Mouse (Mus musculus) hindbrain, embryonic 10.5 days (tissue): ENCODE data around the gene Thyn1. TPM values are rescaled to one million over a fixed set of nuclear protein-coding genes. Genes with fewer than 3 reads are reported as not detected.

ENCODE experiments used
- DNase-seq: peaks from one replicate; pipeline ENCODE4 v3.0.0-alpha.2; 2017; ENCODE audit warnings: low spot score
- H3K27ac ChIP-seq: fragments of 300-500 bp; sonication (generic); 2 replicates; pipeline ENCODE4 v1.5.1; 2016; ENCODE audit warnings: mild to moderate bottlenecking, moderate library complexity
- H3K27me3 ChIP-seq: fragments of 300-500 bp; sonication (generic); 2 replicates; pipeline ENCODE4 v1.6.1; 2016; ENCODE audit warnings: mild to moderate bottlenecking; ENCODE audit not compliant: poor library complexity, insufficient read depth, severe bottlenecking
- H3K36me3 ChIP-seq: fragments of 300-500 bp; sonication (generic); 2 replicates; pipeline ENCODE4 v1.6.1; 2016; ENCODE audit warnings: mild to moderate bottlenecking, moderate library complexity
- H3K4me1 ChIP-seq: fragments of 300-500 bp; sonication (generic); replicated peaks from 2 replicates; pipeline ENCODE4 v1.6.1; 2016; ENCODE audit warnings: mild to moderate bottlenecking
- H3K4me3 ChIP-seq: fragments of 300-500 bp; sonication (generic); 2 replicates; pipeline ENCODE4 v1.5.1; 2016; ENCODE audit warnings: mild to moderate bottlenecking, moderate library complexity
- H3K9me3 ChIP-seq: fragments of 300-500 bp; sonication (generic); 2 replicates; pipeline ENCODE4 v1.6.1; 2016; ENCODE audit warnings: mild to moderate bottlenecking, moderate library complexity
- WGBS: fragments of 180-500 bp; shearing (Covaris S2); methylation state at CpG from one replicate; pipeline ENCODE4 v1.1.7; 2016; 5-methylcytosine and 5-hydroxymethylcytosine counted together
- polyA plus RNA-seq: library from polyadenylated mRNA; unstranded; fragments of >200 nt; fragmentation: Nextera tagmentation; extraction: Ambion mirVana; gene quantifications from 2 replicates; pipeline ENCODE4 v1.2.1, GENCODE M21; 2016

The Thyn1 gene
- 167 and 171 TPM in 2 replicates for polyA plus RNA-seq

DNA sequence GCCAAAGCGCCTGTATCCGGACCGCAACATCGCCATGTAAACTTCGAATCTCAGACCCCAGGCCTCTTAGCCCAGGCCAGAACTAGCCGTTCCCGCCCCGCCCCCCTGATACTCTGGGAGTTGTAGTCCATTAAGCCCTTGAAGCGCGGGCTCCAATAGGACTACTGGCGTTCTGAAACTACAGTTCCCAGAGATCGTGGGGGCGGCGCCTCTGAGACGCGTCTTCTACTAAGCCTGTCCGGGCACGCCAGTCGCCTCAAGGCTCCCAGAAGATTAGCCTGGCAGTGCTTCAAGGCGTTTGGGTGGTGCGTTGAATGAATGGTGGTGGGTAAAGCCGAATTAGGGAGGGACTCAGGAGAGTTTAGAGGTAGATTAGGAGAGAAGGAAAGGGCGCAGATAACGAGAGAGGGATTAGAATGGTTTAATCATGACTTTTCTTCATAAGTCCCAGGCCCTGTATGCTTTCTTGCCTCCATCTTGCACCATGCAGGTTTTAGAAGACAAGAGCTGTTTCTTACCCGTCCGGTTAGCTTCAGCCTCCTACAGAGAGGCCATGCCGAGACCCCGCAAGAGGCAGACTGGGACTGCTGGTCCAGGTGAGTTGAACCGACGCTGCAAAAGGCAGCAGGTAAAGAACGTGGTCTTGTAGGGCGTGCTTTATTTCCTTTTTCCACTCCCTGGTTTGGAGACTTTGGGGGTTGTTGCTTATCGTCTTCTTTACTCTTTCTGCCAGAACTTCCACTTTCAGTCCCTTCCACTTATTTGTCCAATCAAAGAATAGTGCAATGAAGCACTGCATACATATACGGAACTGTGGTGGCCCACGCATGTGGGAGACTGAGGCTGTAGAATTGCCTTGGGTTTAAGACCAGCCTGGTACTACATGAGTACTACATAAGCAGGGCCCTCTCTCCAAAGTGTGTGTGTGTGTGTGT lies at the start of gene Thyn1, which contains the start of gene Acad8:
Gene Thyn1 (plus strand): TSS at position 250 of the 935 bp plus-strand sequence.
Gene Acad8 (minus strand): TSS at position 106 of the 935 bp plus-strand sequence.
- H3K27ac ChIP-seq: peak within 1 kb of the TSS; percentile 92
- 2% methylated on average over 35 of the region's 35 CpGs for WGBS
- peaks cover 27% of the 10 kb centered on the region for H3K36me3 ChIP-seq
- H3K4me3 ChIP-seq: peak within 1 kb of the TSS; percentile 76
- peaks cover 27% of the 10 kb centered on the region for H3K4me1 ChIP-seq
- no peaks in the 10 kb centered on the region for H3K27me3 ChIP-seq
- no peaks in the 10 kb centered on the region for H3K9me3 ChIP-seq
- peak; percentile 97 for DNase-seq

DNA sequence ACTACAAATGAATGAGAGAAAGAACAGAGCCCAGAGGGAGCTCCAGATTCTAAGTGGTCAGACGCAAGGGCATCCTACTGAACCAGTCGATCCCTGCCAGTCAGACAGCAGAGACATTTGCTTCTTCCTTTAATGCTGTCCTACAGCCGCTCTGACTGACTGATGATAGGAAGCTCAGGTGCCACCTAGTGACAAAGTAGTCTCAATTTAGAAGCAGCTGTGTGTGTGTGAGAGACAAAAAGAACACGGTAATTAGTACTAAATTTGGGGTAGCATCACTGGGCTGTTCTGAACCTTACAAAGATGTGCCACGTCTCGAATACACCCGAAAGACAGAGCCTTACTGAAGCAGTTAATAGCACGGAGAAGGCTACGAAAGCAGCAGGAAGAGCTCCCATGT lies 21.8 kb upstream of the Thyn1 start:
- Histone ChIP-seq H3K27me3 (no peaks in the 10 kb centered on the region), H3K4me1 (no peaks in the 10 kb centered on the region), H3K36me3 (peaks cover 75% of the 10 kb centered on the region), H3K4me3 (no peak overlapping the region), H3K27ac (no peak overlapping the region), H3K9me3 (no peaks in the 10 kb centered on the region)
- no peak for DNase-seq
- 89% methylated on average over 9 of the region's 9 CpGs for WGBS

DNA sequence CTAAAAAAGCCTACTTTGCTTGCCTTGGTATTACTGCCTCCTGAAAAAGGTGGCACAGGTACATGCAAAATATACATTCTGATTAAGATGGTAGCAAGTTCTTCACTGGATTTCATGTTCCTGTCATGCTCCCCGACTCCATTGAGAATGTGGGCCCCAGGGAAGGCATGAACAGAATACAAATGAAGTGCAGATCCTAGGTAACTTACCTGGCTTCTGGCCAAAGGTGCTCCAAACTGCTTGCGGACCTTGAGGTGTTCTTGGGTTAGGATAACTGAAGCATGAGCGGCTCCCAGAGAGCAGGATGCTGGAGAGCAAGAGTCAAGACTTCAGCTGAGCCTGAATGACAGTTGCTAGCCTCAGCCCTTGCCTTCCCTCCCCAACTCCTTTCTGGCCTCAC lies 20.7 kb upstream of the Thyn1 start:
- WGBS: 91% methylated on average over 3 of the region's 3 CpGs
- no peaks in the 10 kb centered on the region for H3K4me1 ChIP-seq
- no peaks in the 10 kb centered on the region for H3K27me3 ChIP-seq
- H3K4me3 ChIP-seq: no peak overlapping the region
- H3K36me3 ChIP-seq: peaks cover 72% of the 10 kb centered on the region
- no peak for DNase-seq
- H3K9me3 ChIP-seq: no peaks in the 10 kb centered on the region
- H3K27ac ChIP-seq: no peak overlapping the region

DNA sequence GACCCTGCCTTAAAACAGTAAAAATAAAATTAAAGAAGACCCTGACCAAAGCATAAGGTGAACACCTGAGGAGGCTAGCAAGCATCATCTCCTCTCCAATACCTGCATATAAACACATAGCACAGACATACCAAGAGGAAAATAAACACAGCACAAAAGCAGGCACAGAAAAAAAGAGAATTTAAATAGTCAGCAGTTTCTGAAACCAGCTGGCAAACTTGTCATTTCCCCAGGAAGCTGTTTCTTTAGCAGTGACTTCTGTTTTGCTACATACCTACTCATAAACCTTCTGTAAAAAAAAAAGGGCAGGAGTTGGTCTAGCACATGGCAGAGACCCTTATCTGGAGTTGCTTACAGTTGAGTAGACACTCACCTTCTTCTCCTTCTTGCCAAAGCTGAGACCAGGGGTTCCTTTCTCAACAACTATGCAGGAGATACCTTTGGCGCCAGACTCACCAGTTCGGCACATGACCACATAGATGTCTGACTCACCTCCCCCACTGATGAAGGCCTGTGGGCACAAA lies 14.4 kb upstream of the Thyn1 start:
- Histone ChIP-seq H3K4me1 (no peaks in the 10 kb centered on the region), H3K4me3 (no peak overlapping the region), H3K9me3 (no peaks in the 10 kb centered on the region), H3K27ac (no peak overlapping the region), H3K36me3 (peaks cover 71% of the 10 kb centered on the region), H3K27me3 (no peaks in the 10 kb centered on the region)
- 90% methylated on average over 2 of the region's 2 CpGs for WGBS
- no peak for DNase-seq

DNA sequence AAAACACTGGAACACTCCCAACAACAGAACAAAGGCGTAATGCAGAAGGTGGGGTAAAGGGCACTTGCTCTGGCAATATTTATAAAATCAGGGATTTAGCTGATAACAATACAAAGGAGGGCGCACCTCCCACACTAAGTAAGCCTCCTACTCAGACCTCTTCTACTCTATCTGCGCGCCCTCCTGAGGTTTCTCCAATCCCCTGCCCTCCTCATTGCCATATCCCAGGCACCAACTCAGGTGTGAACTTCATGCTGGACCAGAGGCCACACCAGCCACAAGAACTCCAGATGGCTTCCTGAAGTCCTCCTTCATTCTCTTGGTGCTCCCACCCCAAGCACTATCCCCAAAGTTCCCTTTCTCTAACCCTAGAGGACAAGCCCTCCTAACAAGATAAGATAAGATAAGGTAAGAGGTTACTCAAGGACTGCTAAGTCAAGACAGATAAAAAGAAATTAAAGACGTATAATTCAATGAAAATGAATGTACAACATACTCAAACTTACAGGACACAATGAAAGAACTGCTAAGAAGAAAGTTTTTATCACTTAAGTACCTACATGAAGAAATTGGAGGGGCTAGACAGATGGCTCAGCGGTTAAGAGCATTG lies 13.7 kb upstream of the Thyn1 start:
- H3K9me3 ChIP-seq: no peaks in the 10 kb centered on the region
- H3K36me3 ChIP-seq: peaks cover 72% of the 10 kb centered on the region
- no peaks in the 10 kb centered on the region for H3K27me3 ChIP-seq
- no peak overlapping the region for H3K4me3 ChIP-seq
- H3K4me1 ChIP-seq: no peaks in the 10 kb centered on the region
- 93% methylated on average over 6 of the region's 6 CpGs for WGBS
- no peak for DNase-seq
- no peak overlapping the region for H3K27ac ChIP-seq

DNA sequence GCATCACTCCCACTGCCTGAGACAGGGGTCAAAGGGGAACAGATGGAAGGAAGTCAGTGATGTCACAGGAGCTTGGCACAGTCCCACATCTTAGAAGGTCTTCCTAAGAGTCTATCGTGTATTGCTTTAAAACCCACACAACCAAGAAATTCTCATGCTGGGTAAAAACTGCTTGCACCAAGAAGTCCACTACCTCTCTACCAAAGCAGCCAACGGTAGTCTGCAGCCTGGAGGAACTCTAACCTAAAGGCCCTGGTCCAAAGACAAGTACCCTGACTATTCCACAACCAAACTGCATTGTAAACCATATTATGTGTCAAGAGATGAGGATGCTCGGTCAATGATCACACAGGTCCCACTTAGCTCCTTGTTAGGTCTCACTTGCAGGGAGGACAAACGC lies 9.3 kb upstream of the Thyn1 start:
- Histone ChIP-seq H3K27me3 (no peaks in the 10 kb centered on the region), H3K9me3 (no peaks in the 10 kb centered on the region), H3K4me3 (no peak overlapping the region), H3K4me1 (no peaks in the 10 kb centered on the region), H3K36me3 (peaks cover 65% of the 10 kb centered on the region), H3K27ac (no peak overlapping the region)
- 89% methylated on average over 4 of the region's 4 CpGs for WGBS
- no peak for DNase-seq

DNA sequence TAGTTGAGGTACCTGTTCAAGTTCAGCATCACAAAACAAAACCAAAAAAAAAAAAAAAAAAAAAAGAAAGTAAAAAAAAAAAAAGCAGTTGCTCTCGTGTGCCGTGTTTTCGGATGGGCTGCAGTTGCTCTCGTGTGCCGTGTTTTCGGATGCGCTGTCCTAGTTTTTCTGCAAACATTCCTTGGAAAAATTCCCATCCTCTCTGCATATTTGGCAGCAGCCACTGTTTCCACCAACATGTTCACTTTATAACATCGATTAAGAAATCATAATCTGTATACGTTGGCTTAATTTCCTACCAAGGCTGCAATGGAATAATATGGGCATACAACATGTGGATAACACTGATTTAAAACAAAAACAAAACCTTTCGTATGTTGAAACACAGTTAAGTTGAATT lies 6.4 kb upstream of the Thyn1 start:
- no peak for DNase-seq

DNA sequence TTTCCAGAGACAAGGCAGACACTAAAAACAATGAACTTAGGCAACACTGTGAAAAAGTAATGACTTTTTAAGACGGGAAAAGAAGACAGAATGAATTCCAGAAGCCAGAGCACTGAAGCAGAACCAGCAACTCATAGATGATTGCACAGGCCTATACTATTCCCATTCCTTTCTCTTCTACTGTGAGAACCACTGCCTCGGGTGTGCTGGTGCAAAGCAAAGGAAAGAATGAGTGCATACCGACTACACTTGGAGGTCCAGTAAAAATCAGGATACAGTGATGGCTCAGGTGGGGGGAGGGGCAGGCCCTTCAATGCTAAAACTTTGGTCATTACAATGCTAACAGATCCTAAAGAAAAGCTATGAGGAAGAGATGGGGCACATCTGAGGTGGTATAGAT lies 5.6 kb upstream of the Thyn1 start:
- no peak for DNase-seq
- Histone ChIP-seq H3K4me1 (peaks cover 10% of the 10 kb centered on the region), H3K9me3 (no peaks in the 10 kb centered on the region), H3K36me3 (peaks cover 35% of the 10 kb centered on the region), H3K4me3 (no peak overlapping the region), H3K27me3 (no peaks in the 10 kb centered on the region), H3K27ac (no peak overlapping the region)
- 76% methylated on average over 3 of the region's 3 CpGs for WGBS

More for the DNA sequence above, 6.4 kb upstream of the Thyn1 start:
- H3K27me3 ChIP-seq: no peaks in the 10 kb centered on the region
- H3K4me1 ChIP-seq: peaks cover 3% of the 10 kb centered on the region; the same call in 1 of the 2 replicates
- H3K27ac ChIP-seq: no peak overlapping the region
- 93% methylated on average over 10 of the region's 10 CpGs for WGBS
- H3K9me3 ChIP-seq: no peaks in the 10 kb centered on the region
- H3K4me3 ChIP-seq: no peak overlapping the region
- H3K36me3 ChIP-seq: peaks cover 43% of the 10 kb centered on the region

DNA sequence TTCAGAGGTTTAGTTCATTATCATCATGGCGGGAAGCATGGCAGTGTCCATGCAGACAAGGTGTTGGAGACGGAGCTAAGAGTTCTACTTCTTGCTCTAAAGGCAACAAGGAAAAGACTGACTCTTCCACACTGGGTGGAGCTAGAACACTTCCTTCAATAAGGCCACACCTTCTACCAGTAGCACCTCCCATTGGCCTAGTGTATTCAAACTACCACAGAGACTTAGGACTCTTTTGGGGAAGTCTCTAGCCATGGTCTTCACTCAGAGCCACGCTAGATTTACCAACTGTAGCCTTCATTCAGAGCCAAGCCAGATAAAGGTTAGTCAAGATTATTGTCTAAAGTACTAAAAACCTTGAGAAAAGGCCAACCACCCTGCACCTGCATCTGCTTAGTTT lies 2.4 kb upstream of the Thyn1 start:
- H3K27me3 ChIP-seq: no peaks in the 10 kb centered on the region
- peaks cover 27% of the 10 kb centered on the region for H3K4me1 ChIP-seq
- no peaks in the 10 kb centered on the region for H3K9me3 ChIP-seq
- H3K4me3 ChIP-seq: no peak overlapping the region
- H3K27ac ChIP-seq: no peak overlapping the region
- no peak for DNase-seq
- 89% methylated on average over 3 of the region's 3 CpGs for WGBS
- H3K36me3 ChIP-seq: peaks cover 4% of the 10 kb centered on the region

DNA sequence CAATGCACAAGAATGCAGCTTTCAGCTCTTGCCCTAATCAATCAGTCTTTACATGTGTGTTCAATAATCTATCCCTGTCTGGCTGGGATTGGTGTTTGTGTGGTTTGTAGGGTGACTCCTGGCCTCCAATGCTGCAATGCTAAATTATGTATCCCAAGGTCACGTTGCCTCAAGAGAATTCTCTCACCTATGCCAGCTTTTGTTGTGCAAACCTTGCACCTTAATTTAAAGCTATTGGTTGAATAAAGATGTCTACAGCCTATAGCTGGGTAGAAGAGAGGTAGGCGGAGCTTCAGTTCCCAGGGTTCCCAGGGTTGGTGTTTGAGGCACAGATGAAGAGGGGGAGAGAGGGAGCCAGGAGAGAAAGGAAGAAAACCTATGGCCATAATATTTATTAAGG lies 2.0 kb upstream of the Thyn1 start:
- Histone ChIP-seq H3K27me3 (no peaks in the 10 kb centered on the region), H3K9me3 (no peaks in the 10 kb centered on the region), H3K4me3 (no peak overlapping the region), H3K4me1 (peaks cover 27% of the 10 kb centered on the region), H3K36me3 (peaks cover 5% of the 10 kb centered on the region; the same call in 1 of the 2 replicates), H3K27ac (no peak overlapping the region)
- WGBS: 91% methylated on average over 2 of the region's 2 CpGs
- no peak for DNase-seq

DNA sequence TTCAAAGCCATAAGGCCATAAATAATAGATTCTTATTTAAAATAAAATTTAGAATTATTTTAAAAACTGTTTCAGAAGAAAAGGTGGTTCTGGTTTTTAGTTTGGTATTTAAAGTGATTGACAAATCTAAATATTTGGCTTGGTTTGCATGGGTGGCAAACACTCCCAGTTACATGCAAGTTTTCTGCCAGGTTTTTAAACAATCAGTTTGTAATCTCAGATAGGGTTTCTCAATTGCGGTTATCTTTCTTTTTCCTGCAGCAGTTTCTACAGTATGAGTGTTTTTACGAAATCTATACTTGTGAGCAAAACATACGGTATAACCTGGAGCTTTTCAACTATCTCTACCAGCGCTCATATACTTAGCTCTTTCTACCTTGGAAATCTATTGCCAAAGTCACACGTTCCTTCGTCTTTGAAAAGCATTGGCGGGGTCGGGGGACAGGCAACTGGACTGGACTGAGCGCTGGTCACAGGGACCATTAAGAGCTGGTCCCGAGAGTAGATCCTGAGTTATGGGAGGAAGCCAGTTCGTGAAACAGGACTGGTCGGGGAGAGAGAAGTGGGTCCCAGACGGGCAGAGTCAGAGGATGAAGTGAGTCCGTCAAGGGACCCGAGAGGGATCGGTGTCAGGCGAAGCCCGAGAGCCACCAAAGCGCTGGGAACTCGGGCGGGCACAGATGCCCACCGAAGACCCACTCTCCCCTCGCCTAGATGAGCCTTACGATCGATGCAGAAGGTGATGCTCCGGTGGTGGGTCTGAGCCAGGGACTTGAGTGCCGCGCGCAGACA lies 645 bp upstream of the Thyn1 start:
- Histone ChIP-seq H3K27me3 (no peaks in the 10 kb centered on the region), H3K4me3 (peak overlapping the region; percentile 76), H3K36me3 (peaks cover 18% of the 10 kb centered on the region), H3K4me1 (peaks cover 27% of the 10 kb centered on the region), H3K27ac (peak overlapping the region; percentile 92), H3K9me3 (no peaks in the 10 kb centered on the region)
- no peak for DNase-seq
- WGBS: 5% methylated on average over 29 of the region's 29 CpGs

DNA sequence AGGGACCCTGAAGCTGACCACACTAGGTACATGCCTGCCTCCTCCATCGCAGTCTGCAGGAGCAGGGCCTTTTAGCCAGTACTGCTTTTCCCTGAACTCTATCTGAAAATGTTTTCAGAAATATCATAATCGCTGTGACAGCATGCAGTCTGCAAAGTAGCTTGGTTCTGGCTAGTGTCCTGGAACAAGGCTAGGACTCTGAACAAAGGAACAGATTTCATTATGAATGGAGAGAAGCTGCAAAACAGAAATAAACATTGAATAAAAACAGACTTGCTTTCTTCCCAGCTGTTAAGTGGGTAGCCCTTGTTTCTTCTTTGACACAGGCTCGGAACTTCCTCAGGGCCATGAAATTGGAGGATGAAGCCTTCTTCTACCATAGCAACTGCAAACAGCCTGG lies 5.7 kb downstream of the Thyn1 start:
- no peak overlapping the region for H3K4me3 ChIP-seq
- H3K9me3 ChIP-seq: no peaks in the 10 kb centered on the region
- H3K27ac ChIP-seq: no peak overlapping the region
- H3K27me3 ChIP-seq: no peaks in the 10 kb centered on the region
- DNase-seq: no peak
- H3K4me1 ChIP-seq: peaks cover 14% of the 10 kb centered on the region
- H3K36me3 ChIP-seq: peaks cover 82% of the 10 kb centered on the region
- WGBS: 90% methylated on average over 3 of the region's 3 CpGs
